Mouse (Mus musculus) lung, embryonic 14.5 days (tissue): ENCODE data around the gene Lrrn4cl. TPM values are rescaled to one million over a fixed set of nuclear protein-coding genes. Genes with fewer than 3 reads are reported as not detected.
A peak's percentile ranks its signal among the peaks of the same experiment; 100 is the strongest.
"Not testable (repeated sequence)": the region's sequence is repeated elsewhere in the genome, so short reads cannot be mapped to it uniquely, and the experiment has no call there.

Source experiments
- ATAC-seq: fragments of 200-750 bp; cut with Nextera tagmentation; 2 replicates; pipeline ENCODE4 v1.8.0; 2017; ENCODE audit warnings: mild to moderate bottlenecking, moderate TSS enrichment, moderate library complexity; ENCODE audit not compliant: insufficient read depth
- DNase-seq: peaks from one replicate; pipeline ENCODE4 v3.0.0-alpha.2; 2015
- H3K27ac ChIP-seq: fragments of 300-500 bp; sonication (generic); 2 replicates; pipeline ENCODE4 v1.5.1; 2014; ENCODE audit warnings: low read depth, mild to moderate bottlenecking, moderate library complexity
- H3K27me3 ChIP-seq: fragments of 300-500 bp; sonication (generic); 2 replicates; pipeline ENCODE4 v1.6.1; 2014; ENCODE audit warnings: low read length, control low read depth; ENCODE audit not compliant: insufficient read depth
- H3K36me3 ChIP-seq: fragments of 300-500 bp; sonication (generic); 2 replicates; pipeline ENCODE4 v1.6.1; 2014; ENCODE audit warnings: control low read depth; ENCODE audit not compliant: insufficient read depth
- H3K4me1 ChIP-seq: fragments of 300-500 bp; sonication (generic); 2 replicates; pipeline ENCODE4 v1.6.1; 2014; ENCODE audit warnings: antibody characterized with exemption, control low read depth; ENCODE audit not compliant: insufficient read depth
- H3K4me2 ChIP-seq: fragments of 300-500 bp; sonication (generic); 2 replicates; pipeline ENCODE4 v1.6.1; 2014; ENCODE audit warnings: mild to moderate bottlenecking
- H3K4me3 ChIP-seq: fragments of 300-500 bp; sonication (generic); 2 replicates; pipeline ENCODE4 v1.5.1; 2014; ENCODE audit warnings: low read depth, low read length
- H3K9ac ChIP-seq: fragments of 300-500 bp; sonication (generic); 2 replicates; pipeline ENCODE4 v1.6.1; 2014
- H3K9me3 ChIP-seq: fragments of 300-500 bp; sonication (generic); 2 replicates; pipeline ENCODE4 v1.6.1; 2016; ENCODE audit warnings: low read depth, low read length, control low read depth
- CTCF ChIP-seq: IDR thresholded peaks from 2 replicates; pipeline ENCODE4 v1.5.1; 2016; ENCODE audit warnings: antibody characterized with exemption, low read depth
- WGBS: fragments of 180-500 bp; shearing (Covaris S2); extraction: QIAGEN DNeasy Blood & Tissue Kit; methylation state at CpG from one replicate; pipeline ENCODE4 v1.1.7; 2014; 5-methylcytosine and 5-hydroxymethylcytosine counted together
- microRNA-seq: library from miRNA; unstranded; fragments of <30 nt; microRNA quantifications from one replicate; pipeline ENCODE4, GENCODE M21; 2016; ENCODE audit warnings: borderline number of aligned reads
- polyA plus RNA-seq: library from polyadenylated mRNA; unstranded; fragments of >200 nt; fragmentation: Nextera tagmentation; extraction: Ambion mirVana; gene quantifications from 2 replicates; pipeline ENCODE4 v1.2.1, GENCODE M21; 2014

Gene Lrrn4cl
- polyA plus RNA-seq, 1 experiment from 2014 or later = 0.96 TPM

DNA sequence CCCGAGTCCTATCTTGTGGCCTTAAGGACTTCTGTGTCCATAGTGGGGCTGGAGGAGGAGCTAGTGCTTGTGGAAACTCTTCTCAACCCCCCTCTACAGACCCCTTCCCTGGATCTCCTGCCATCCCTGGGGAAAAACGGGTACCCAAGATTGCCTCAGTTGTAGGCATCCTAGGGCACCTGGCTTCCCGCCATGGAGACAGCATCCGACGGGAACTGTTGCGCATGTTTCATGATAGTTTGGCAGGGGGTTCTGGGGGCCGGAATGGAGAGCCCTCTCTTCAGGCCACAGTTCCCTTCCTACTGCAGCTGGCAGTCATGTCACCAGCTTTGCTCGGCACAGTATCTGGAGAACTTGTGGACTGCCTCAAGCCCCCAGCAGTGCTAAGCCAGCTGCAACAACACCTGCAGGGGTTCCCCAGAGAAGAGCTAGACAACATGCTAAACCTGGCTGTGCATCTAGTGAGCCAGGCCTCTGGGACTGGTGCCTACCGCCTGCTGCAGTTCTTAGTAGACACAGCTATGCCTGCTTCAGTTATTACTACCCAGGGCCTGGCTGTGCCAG, 44.9 kb downstream of the Lrrn4cl start:
- H3K9me3 ChIP-seq = no peaks in the 10 kb centered on the region
- H3K27me3 ChIP-seq = no peaks in the 10 kb centered on the region
- H3K4me3 ChIP-seq = no peak overlapping the region
- ATAC-seq (no peak), DNase-seq (no peak)
- H3K36me3 ChIP-seq = peaks cover 43% of the 10 kb centered on the region
- WGBS = 87% methylated on average over 9 of the region's 9 CpGs
- no peak for TF ChIP-seq CTCF
- H3K4me2 ChIP-seq = no peak overlapping the region
- no peak overlapping the region for H3K27ac ChIP-seq
- H3K9ac ChIP-seq = no peak overlapping the region
- peaks cover 16% of the 10 kb centered on the region for H3K4me1 ChIP-seq

DNA sequence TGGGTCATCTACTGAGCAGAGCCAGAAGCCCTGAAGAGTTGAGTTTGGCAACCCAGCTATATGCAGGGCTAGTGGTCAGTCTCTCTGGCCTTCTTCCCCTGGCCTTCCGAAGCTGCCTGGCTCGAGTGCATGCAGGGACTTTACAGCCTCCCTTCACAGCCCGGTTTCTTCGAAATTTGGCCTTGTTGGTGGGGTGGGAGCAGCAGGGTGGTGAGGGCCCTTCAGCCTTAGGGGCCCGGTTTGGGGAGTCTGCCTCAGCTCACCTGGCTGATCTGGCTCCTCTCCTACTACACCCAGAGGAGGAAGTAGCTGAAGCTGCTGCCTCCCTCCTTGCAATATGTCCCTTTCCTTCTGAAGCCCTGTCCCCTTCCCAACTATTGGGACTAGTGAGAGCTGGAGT, 45.7 kb downstream of the Lrrn4cl start:
- not testable (repeated sequence) for ATAC-seq, H3K9me3 ChIP-seq, H3K9ac ChIP-seq, H3K27me3 ChIP-seq, H3K4me3 ChIP-seq, DNase-seq, H3K4me2 ChIP-seq, H3K27ac ChIP-seq
- H3K36me3 ChIP-seq = peaks cover 38% of the 10 kb centered on the region
- H3K4me1 ChIP-seq = peaks cover 16% of the 10 kb centered on the region
- WGBS = 84% methylated on average over 5 of the region's 5 CpGs

- peaks cover 16% of the 10 kb centered on the region for H3K4me1 ChIP-seq
- H3K27ac ChIP-seq = peak overlapping the region; percentile 86
- peak; percentile 60 for DNase-seq
- not testable (repeated sequence) for H3K9me3 ChIP-seq, H3K27me3 ChIP-seq
- peak; percentile 62 for ATAC-seq
- H3K9ac ChIP-seq = peak overlapping the region; percentile 96
- whole genome bisulfite sequencing = 21% methylated on average over 21 of the region's 21 CpGs
- H3K4me2 ChIP-seq = peak overlapping the region; percentile 65
- H3K36me3 ChIP-seq = peaks cover 42% of the 10 kb centered on the region
- peak overlapping the region; percentile 89 for H3K4me3 ChIP-seq
Observed at GRCm38 (mm10) chr19:8897211-8897864, 46.8 kb downstream of the Lrrn4cl start.

DNA sequence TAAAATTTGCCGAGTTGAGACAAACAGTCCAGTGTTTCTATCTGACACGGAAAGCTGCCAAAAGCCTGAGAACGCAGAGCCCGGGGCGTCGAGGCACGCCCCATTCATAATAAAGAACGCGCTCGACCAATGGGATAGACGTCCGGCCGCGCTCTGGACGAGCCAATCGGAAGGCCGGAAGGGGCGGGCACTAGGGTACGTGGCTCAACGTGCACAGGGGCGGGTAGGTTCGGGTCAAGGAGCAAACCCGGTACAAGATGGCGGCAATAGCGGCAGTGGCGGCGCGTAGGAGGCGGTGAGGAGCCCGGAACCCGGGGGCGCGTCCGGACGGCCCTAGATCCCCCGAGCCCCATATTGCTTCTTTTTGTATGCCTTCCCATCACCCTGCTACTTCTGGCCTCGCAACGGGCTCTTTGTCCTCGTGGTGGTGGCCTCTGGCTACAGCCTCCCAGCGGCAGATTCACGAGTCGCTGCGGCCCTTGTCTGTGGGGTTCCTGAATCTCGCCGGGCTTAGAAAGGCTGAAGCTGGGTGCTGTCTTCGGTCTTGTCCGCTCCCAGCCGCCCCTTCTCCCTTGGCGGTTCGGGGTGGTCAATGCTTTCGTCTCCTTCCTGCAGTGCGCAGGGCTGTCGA, 47.4 kb downstream of the Lrrn4cl start, which contains the start of gene Ganab:
TSS of gene Ganab (plus strand) at position 207 of the 631 bp plus-strand sequence.
- peaks cover 16% of the 10 kb centered on the region; the same call in 1 of the 2 replicates for H3K4me1 ChIP-seq
- peaks cover 48% of the 10 kb centered on the region for H3K36me3 ChIP-seq
- peak within 1 kb of the TSS; percentile 89 for H3K4me3 ChIP-seq
- H3K9ac ChIP-seq = peak within 1 kb of the TSS; percentile 96
- ATAC-seq (peak; percentile 99), DNase-seq (peak; percentile 99)
- H3K4me2 ChIP-seq = peak within 1 kb of the TSS; percentile 75
- no peaks in the 10 kb centered on the region for H3K27me3 ChIP-seq
- TF ChIP-seq CTCF = no peak
- H3K27ac ChIP-seq = peak within 1 kb of the TSS; percentile 86
- H3K9me3 ChIP-seq = no peaks in the 10 kb centered on the region
- under 1% methylated on average over 53 of the region's 53 CpGs for WGBS

DNA sequence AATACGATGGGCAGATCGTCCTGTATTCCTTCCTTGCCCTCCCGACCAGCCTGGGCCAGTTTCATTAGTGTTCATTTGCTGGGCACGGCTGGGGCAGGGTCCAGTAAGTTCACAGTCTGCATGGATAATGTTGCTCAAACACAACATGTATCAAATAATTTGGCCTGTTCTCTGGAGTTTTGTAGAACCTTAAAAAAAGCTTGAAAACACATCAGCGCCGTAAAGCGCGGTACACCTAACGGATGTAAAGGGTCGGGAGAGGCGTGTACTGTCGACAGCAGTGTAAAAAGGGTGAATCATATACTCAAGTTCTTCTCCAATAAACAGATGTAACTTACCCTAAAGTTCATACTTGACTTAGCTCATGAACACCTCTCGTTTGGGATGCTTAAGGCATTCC, 48.0 kb downstream of the Lrrn4cl start:
- H3K4me1 ChIP-seq = peaks cover 14% of the 10 kb centered on the region; the same call in 1 of the 2 replicates
- H3K27me3 ChIP-seq = no peaks in the 10 kb centered on the region
- no peak for TF ChIP-seq CTCF
- 4% methylated on average over 13 of the region's 13 CpGs for WGBS
- peak overlapping the region; percentile 96 for H3K9ac ChIP-seq
- H3K9me3 ChIP-seq = no peaks in the 10 kb centered on the region
- peaks cover 53% of the 10 kb centered on the region for H3K36me3 ChIP-seq
- H3K4me2 ChIP-seq = peak overlapping the region; percentile 75
- peak; percentile 28 for DNase-seq
- H3K27ac ChIP-seq = peak overlapping the region; percentile 81
- no peak for ATAC-seq
- peak overlapping the region; percentile 89 for H3K4me3 ChIP-seq

DNA sequence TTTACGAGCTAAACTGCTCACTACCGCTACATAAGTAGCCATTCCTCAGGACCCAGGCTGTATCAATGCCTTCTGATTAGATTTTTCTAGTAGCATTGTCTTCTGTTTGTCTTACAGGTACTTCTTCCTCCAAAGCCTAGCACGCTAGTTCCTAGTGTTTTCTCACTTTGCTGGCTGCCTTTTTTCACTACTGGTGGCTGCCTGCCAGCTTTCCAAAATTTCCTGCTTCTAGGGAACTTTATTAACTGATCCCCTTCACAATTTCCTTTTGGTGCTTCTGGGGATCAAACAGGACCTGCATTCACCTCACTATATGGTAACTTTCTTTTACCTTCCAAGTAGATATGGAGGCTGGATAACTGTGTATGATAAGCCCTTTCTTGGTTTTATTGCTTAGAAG, 48.5 kb downstream of the Lrrn4cl start:
- 0 out of 2 replicates have a peak, but pooled peaks cover 10% of the 10 kb centered on the region for H3K4me1 ChIP-seq
- TF ChIP-seq CTCF = no peak
- H3K4me3 ChIP-seq = peak overlapping the region; percentile 89
- H3K9me3 ChIP-seq = no peaks in the 10 kb centered on the region
- DNase-seq (peak; percentile 39), ATAC-seq (no peak)
- peak overlapping the region; percentile 75 for H3K4me2 ChIP-seq
- no peaks in the 10 kb centered on the region for H3K27me3 ChIP-seq
- 26% methylated on average over 3 of the region's 3 CpGs for WGBS
- H3K9ac ChIP-seq = peak overlapping the region; percentile 96
- H3K36me3 ChIP-seq = peaks cover 59% of the 10 kb centered on the region
- H3K27ac ChIP-seq = no peak overlapping the region; the same call in 1 of the 2 replicates

GRCm38 (mm10) chr19:8903412-8903811, 52.8 kb downstream of the Lrrn4cl start:
- 86% methylated on average over 5 of the region's 5 CpGs for WGBS
- no peaks in the 10 kb centered on the region for H3K27me3 ChIP-seq

More at GRCm38 (mm10) chr19:8903412-8903811, 52.8 kb downstream of the Lrrn4cl start:
- 0 out of 2 replicates have a peak, but pooled peaks cover 5% of the 10 kb centered on the region for H3K4me1 ChIP-seq
- no peaks in the 10 kb centered on the region for H3K9me3 ChIP-seq
- H3K36me3 ChIP-seq = peaks cover 71% of the 10 kb centered on the region
- H3K9ac ChIP-seq = no peak overlapping the region
- no peak overlapping the region for H3K27ac ChIP-seq
- DNase-seq = no peak
- no peak for TF ChIP-seq CTCF
- no peak overlapping the region for H3K4me3 ChIP-seq
- no peak overlapping the region for H3K4me2 ChIP-seq
- ATAC-seq = no peak

Small RNAs within 50 kb of the gene (microRNA-seq; reads per million reads assigned to microRNA genes)
- gene Mir5136 = not detected

Other genes with a start within 250 kb of the Lrrn4cl start
- not detected in 2 replicates for gene Slc22a6, start 232.7 kb upstream of the Lrrn4cl start, polyA plus RNA-seq
- gene Chrm1, start 187.0 kb upstream of the Lrrn4cl start, polyA plus RNA-seq = 0.05 and 0.08 TPM in 2 replicates
- gene Slc3a2, start 127.4 kb upstream of the Lrrn4cl start, polyA plus RNA-seq = 85.0 and 89.1 TPM in 2 replicates
- 83.4 and 88.0 TPM in 2 replicates for gene Wdr74, start 114.9 kb upstream of the Lrrn4cl start, polyA plus RNA-seq
- gene 1700092M07Rik, start 110.0 kb upstream of the Lrrn4cl start, polyA plus RNA-seq = 1.2 and 2.3 TPM in 2 replicates
- gene Stx5a, start 109.4 kb upstream of the Lrrn4cl start, polyA plus RNA-seq = 122 and 126 TPM in 2 replicates
- 195 and 197 TPM in 2 replicates for gene Nxf1, start 93.7 kb upstream of the Lrrn4cl start, polyA plus RNA-seq
- 166 and 207 TPM in 2 replicates for gene Tmem223, start 79.8 kb upstream of the Lrrn4cl start, polyA plus RNA-seq
- gene Tmem179b, start 76.3 kb upstream of the Lrrn4cl start, polyA plus RNA-seq = 67.7 and 72.3 TPM in 2 replicates
- gene Taf6l, start 64.4 kb upstream of the Lrrn4cl start, polyA plus RNA-seq = 21.5 and 24.7 TPM in 2 replicates
- gene Polr2g, start 52.2 kb upstream of the Lrrn4cl start, polyA plus RNA-seq = 162 and 163 TPM in 2 replicates
- 6.1 and 6.6 TPM in 2 replicates for gene Zbtb3, start 48.2 kb upstream of the Lrrn4cl start, polyA plus RNA-seq
- 53.7 and 55.7 TPM in 2 replicates for gene Ttc9c, start 31.4 kb upstream of the Lrrn4cl start, polyA plus RNA-seq
- 7.9 and 8.3 TPM in 2 replicates for gene Hnrnpul2, start 30.8 kb upstream of the Lrrn4cl start, polyA plus RNA-seq
- not detected in 2 replicates for gene AC129217.1, start 21.0 kb upstream of the Lrrn4cl start, polyA plus RNA-seq
- gene Bscl2, start 13.3 kb upstream of the Lrrn4cl start, polyA plus RNA-seq = 38.4 and 42.5 TPM in 2 replicates
- 1.2 and 2.1 TPM in 2 replicates for gene Gng3, start 11.6 kb upstream of the Lrrn4cl start, polyA plus RNA-seq
- 149 and 152 TPM in 2 replicates for gene Ubxn1, start 20.7 kb downstream of the Lrrn4cl start, polyA plus RNA-seq
- 51.9 and 53.9 TPM in 2 replicates for gene Uqcc3, start 30.2 kb downstream of the Lrrn4cl start, polyA plus RNA-seq
- 72.1 and 78.8 TPM in 2 replicates for gene Lbhd1, start 33.0 kb downstream of the Lrrn4cl start, polyA plus RNA-seq
- gene Gm49403, start 33.2 kb downstream of the Lrrn4cl start, polyA plus RNA-seq = not detected in 2 replicates
- 92.0 and 93.3 TPM in 2 replicates for gene 1810009A15Rik, start 38.1 kb downstream of the Lrrn4cl start, polyA plus RNA-seq
- gene Gm49416, start 38.2 kb downstream of the Lrrn4cl start, polyA plus RNA-seq = 0.37 TPM in 1 of 2 replicates, not detected in the other
- 43.1 and 46.5 TPM in 2 replicates for gene Ints5, start 42.2 kb downstream of the Lrrn4cl start, polyA plus RNA-seq
- gene Ganab, start 47.3 kb downstream of the Lrrn4cl start, polyA plus RNA-seq = 112 and 121 TPM in 2 replicates
- gene B3gat3, start 69.6 kb downstream of the Lrrn4cl start, polyA plus RNA-seq = 34.5 and 37.8 TPM in 2 replicates
- gene Rom1, start 78.6 kb downstream of the Lrrn4cl start, polyA plus RNA-seq = 0.73 and 1.3 TPM in 2 replicates
- 19.0 and 19.5 TPM in 2 replicates for gene Eml3, start 78.8 kb downstream of the Lrrn4cl start, polyA plus RNA-seq
- gene Mta2, start 91.1 kb downstream of the Lrrn4cl start, polyA plus RNA-seq = 44.0 and 52.1 TPM in 2 replicates
- gene Tut1, start 103.1 kb downstream of the Lrrn4cl start, polyA plus RNA-seq = 27.4 and 28.4 TPM in 2 replicates
- gene Eef1g, start 116.3 kb downstream of the Lrrn4cl start, polyA plus RNA-seq = 480 and 516 TPM in 2 replicates
- 14.9 and 15.8 TPM in 2 replicates for gene Ahnak, start 138.5 kb downstream of the Lrrn4cl start, polyA plus RNA-seq
- not detected in 2 replicates for gene Scgb1a1, start 237.2 kb downstream of the Lrrn4cl start, polyA plus RNA-seq